Mouse (Mus musculus) gastrocnemius, postnatal 10 days (tissue): ENCODE data around the gene Zkscan5. TPM values are rescaled to one million over a fixed set of nuclear protein-coding genes. Genes with fewer than 3 reads are reported as not detected.
"Not testable (repeated sequence)": the region's sequence is repeated elsewhere in the genome, so short reads cannot be mapped to it uniquely, and the experiment has no call there.

Experiments
- DNase-seq: peaks from one replicate; pipeline ENCODE4 v3.0.0; 2021; ENCODE audit warnings: mixed read lengths
- long read RNA-seq, 2 experiments: library from polyadenylated mRNA; stranded (forward); transcript quantifications; one replicate each; pipeline ENCODE4 v2.0.0; 2021
- total RNA-seq, 2 experiments: library from RNA; stranded (reverse); gene quantifications; 2 replicates each; pipeline ENCODE4 v1.2.3; 2021

The Zkscan5 gene
- total RNA-seq, result 1 to 10 TPM; 7.7 to 9.9 TPM
- long read RNA-seq, experiment 1, transcript Zkscan5-202 (6 exons, 3,794 nt), result major isoform, 12 of 16 reads
- long read RNA-seq, experiment 1, partial matches to known transcripts, result 1 of 16 reads
- long read RNA-seq, experiment 1, other reads (novel, unspliced or antisense), result 3 of 16 reads
- long read RNA-seq, experiment 2, transcript Zkscan5-202 (6 exons, 3,794 nt), result major isoform, 14 of 17 reads
- long read RNA-seq, experiment 2, partial matches to known transcripts, result 1 of 17 reads
- long read RNA-seq, experiment 2, other reads (novel, unspliced or antisense), result 2 of 17 reads

- peak; percentile 97 for DNase-seq
Observed at GRCm38 (mm10) chr5:145203936-145204691, at the start of gene Zkscan5. TSS of gene Zkscan5 (plus strand) at chr5:145204562.

GRCm38 (mm10) chr5:145161361-145161760 is 43.0 kb upstream of the Zkscan5 start:
- DNase-seq, result no peak

GRCm38 (mm10) chr5:145164710-145165109 is 39.7 kb upstream of the Zkscan5 start:
- DNase-seq, result no peak

GRCm38 (mm10) chr5:145165184-145165583 is 39.2 kb upstream of the Zkscan5 start:
- no peak for DNase-seq

- DNase-seq, result peak; percentile 95
Observed at GRCm38 (mm10) chr5:145166536-145167305, 37.6 kb upstream of the Zkscan5 start, which contains the start of the genes Ptcd1 and Cpsf4. TSS of gene Ptcd1 (minus strand) at chr5:145167108. TSS of gene Cpsf4 (plus strand) at chr5:145167213.

GRCm38 (mm10) chr5:145167306-145167661 is 37.1 kb upstream of the Zkscan5 start:
- no peak for DNase-seq

GRCm38 (mm10) chr5:145178461-145178980 is 25.8 kb upstream of the Zkscan5 start:
- DNase-seq, result no peak

GRCm38 (mm10) chr5:145185244-145185643 is 19.1 kb upstream of the Zkscan5 start:
- DNase-seq, result no peak

GRCm38 (mm10) chr5:145189416-145189815 is 14.9 kb upstream of the Zkscan5 start:
- no peak for DNase-seq

GRCm38 (mm10) chr5:145190373-145190772 is 14.0 kb upstream of the Zkscan5 start:
- DNase-seq, result no peak

- DNase-seq, result peak; percentile 88
Observed at GRCm38 (mm10) chr5:145190875-145191798, 13.2 kb upstream of the Zkscan5 start.

- DNase-seq, result no peak
Observed at GRCm38 (mm10) chr5:145191962-145192361, 12.4 kb upstream of the Zkscan5 start, which contains the start of gene Atp5j2. TSS of gene Atp5j2 (minus strand) at chr5:145192062.

GRCm38 (mm10) chr5:145200387-145200786 is 4.0 kb upstream of the Zkscan5 start:
- DNase-seq, result no peak

GRCm38 (mm10) chr5:145201321-145201991 is 2.9 kb upstream of the Zkscan5 start, which contains the start of gene Zkscan14:
TSS of gene Zkscan14 (minus strand) at chr5:145201868.
- DNase-seq, result peak; percentile 58

GRCm38 (mm10) chr5:145202446-145202845 is 1.9 kb upstream of the Zkscan5 start:
- no peak for DNase-seq

- DNase-seq, result no peak
Observed at GRCm38 (mm10) chr5:145205041-145205440, 679 bp downstream of the Zkscan5 start.

- DNase-seq, result no peak
Observed at GRCm38 (mm10) chr5:145207385-145207784, 3.0 kb downstream of the Zkscan5 start.

- DNase-seq, result no peak
Observed at GRCm38 (mm10) chr5:145207954-145208353, 3.6 kb downstream of the Zkscan5 start.

GRCm38 (mm10) chr5:145208391-145208790 is 4.0 kb downstream of the Zkscan5 start:
- not testable (repeated sequence) for DNase-seq

GRCm38 (mm10) chr5:145211340-145211739 is 7.0 kb downstream of the Zkscan5 start:
- no peak for DNase-seq

GRCm38 (mm10) chr5:145212216-145212615 is 7.9 kb downstream of the Zkscan5 start:
- no peak for DNase-seq
